7 mouse cellular contexts compared by ENCODE assay signal in genomic region chr13:41359330-41360215, GRCm38 (mm10).
DNase-seq lines count a peak whose midpoint lies in the region; ATAC-seq lines count a peak whose summit lies in the region.

No protein-coding gene starts in this region.

- WGBS in lung, embryonic 16.5 days: 6% methylated on average over 16 of the region's 16 CpGs
- WGBS in embryonic facial prominence, embryonic 13.5 days: 3% methylated on average over 16 of the region's 16 CpGs
- 4% methylated on average over 16 of the region's 16 CpGs for WGBS in limb, embryonic 12.5 days
- WGBS in neural tube, embryonic 14.5 days: under 1% methylated on average over 16 of the region's 16 CpGs

- no peak for ATAC-seq in lung, embryonic 16.5 days (ENCODE audit: low read depth)
- ATAC-seq in embryonic facial prominence, embryonic 13.5 days (ENCODE audit: insufficient number of reproducible peaks, insufficient read depth, low FRiP score, low TSS enrichment, low read depth): no peak
- ATAC-seq in limb, embryonic 12.5 days (ENCODE audit: insufficient number of reproducible peaks, insufficient read depth, low FRiP score, low TSS enrichment, low read depth): peak; percentile 16
- peak; percentile 16; the same call in 1 of the 2 replicates for ATAC-seq in neural tube, embryonic 14.5 days (ENCODE audit: low read depth)

- H3K9ac ChIP-seq in lung, embryonic 16.5 days (ENCODE audit: low read length): peak overlapping the region; percentile 65
- H3K9ac ChIP-seq in embryonic facial prominence, embryonic 13.5 days: peak overlapping the region; percentile 57
- H3K9ac ChIP-seq in limb, embryonic 12.5 days (replicated peaks): peak overlapping the region; percentile 58; the same call in 1 of the 2 replicates
- no peak overlapping the region; the same call in 1 of the 2 replicates for H3K9ac ChIP-seq in neural tube, embryonic 14.5 days (replicated peaks; ENCODE audit: low read depth, low read length)

- peak overlapping the region; percentile 98 for H3K27ac ChIP-seq in lung, embryonic 16.5 days (ENCODE audit: low read length)
- H3K27ac ChIP-seq in embryonic facial prominence, embryonic 13.5 days: peak overlapping the region; percentile 93
- H3K27ac ChIP-seq in limb, embryonic 12.5 days: peak overlapping the region; percentile 26
- peak overlapping the region; percentile 7 for H3K27ac ChIP-seq in neural tube, embryonic 14.5 days (ENCODE audit: low read depth, low read length)

- peaks cover 40% of the 10 kb centered on the region for H3K4me1 ChIP-seq in lung, embryonic 16.5 days (replicated peaks; ENCODE audit: control insufficient read depth, insufficient read depth, low read length)
- H3K4me1 ChIP-seq in embryonic facial prominence, embryonic 13.5 days: peaks cover 42% of the 10 kb centered on the region
- H3K4me1 ChIP-seq in limb, embryonic 12.5 days (replicated peaks): peaks cover 39% of the 10 kb centered on the region
- peaks cover 18% of the 10 kb centered on the region for H3K4me1 ChIP-seq in neural tube, embryonic 14.5 days (ENCODE audit: control insufficient read depth, insufficient read depth, low read length)

- no peak for DNase-seq in lung, postnatal 4 days
- DNase-seq in cerebellum, adult 9-10 months: no peak
- no peak for DNase-seq in cerebellum, postnatal 4 days (ENCODE audit: low spot score in 2 of 2)

- peak overlapping the region; percentile 66 for H3K4me2 ChIP-seq in lung, embryonic 16.5 days (ENCODE audit: low read depth, low read length)
- peak overlapping the region; percentile 82 for H3K4me2 ChIP-seq in embryonic facial prominence, embryonic 13.5 days
- H3K4me2 ChIP-seq in limb, embryonic 12.5 days: peak overlapping the region; percentile 73
- H3K4me2 ChIP-seq in neural tube, embryonic 14.5 days (ENCODE audit: low read depth, low read length): peak overlapping the region; percentile 62

- no peaks in the 10 kb centered on the region for H3K27me3 ChIP-seq in lung, embryonic 16.5 days (ENCODE audit: control insufficient read depth, insufficient read depth, low read depth, low read length)
- H3K27me3 ChIP-seq in embryonic facial prominence, embryonic 13.5 days: peaks cover 3% of the 10 kb centered on the region; the same call in 1 of the 2 replicates
- H3K27me3 ChIP-seq in limb, embryonic 12.5 days: peaks cover 4% of the 10 kb centered on the region
- no peaks in the 10 kb centered on the region for H3K27me3 ChIP-seq in neural tube, embryonic 14.5 days (ENCODE audit: control insufficient read depth, insufficient read depth, low read length)

- H3K36me3 ChIP-seq in lung, embryonic 16.5 days (ENCODE audit: control insufficient read depth, insufficient read depth, low read length): no peaks in the 10 kb centered on the region
- H3K36me3 ChIP-seq in embryonic facial prominence, embryonic 13.5 days: no peaks in the 10 kb centered on the region
- H3K36me3 ChIP-seq in limb, embryonic 12.5 days: no peaks in the 10 kb centered on the region
- no peaks in the 10 kb centered on the region for H3K36me3 ChIP-seq in neural tube, embryonic 14.5 days (ENCODE audit: control insufficient read depth, insufficient read depth, low read length)

- H3K4me3 ChIP-seq in lung, embryonic 16.5 days (ENCODE audit: low read length): peak overlapping the region; percentile 73
- peak overlapping the region; percentile 56 for H3K4me3 ChIP-seq in embryonic facial prominence, embryonic 13.5 days
- H3K4me3 ChIP-seq in limb, embryonic 12.5 days (replicated peaks): peak overlapping the region; percentile 58
- H3K4me3 ChIP-seq in neural tube, embryonic 14.5 days (ENCODE audit: low read depth, low read length): peak overlapping the region; percentile 53

- H3K9me3 ChIP-seq in lung, embryonic 16.5 days (ENCODE audit: control insufficient read depth, low read length): no peaks in the 10 kb centered on the region
- H3K9me3 ChIP-seq in embryonic facial prominence, embryonic 13.5 days: no peaks in the 10 kb centered on the region
- H3K9me3 ChIP-seq in limb, embryonic 12.5 days: no peaks in the 10 kb centered on the region
- H3K9me3 ChIP-seq in neural tube, embryonic 14.5 days (ENCODE audit: control insufficient read depth, low read length): no peaks in the 10 kb centered on the region

Comparison
In these comparisons a context has a peak if more than half of its experiments do, and no peak if none do; other contexts are left out.
1. ATAC-seq: peak in limb, embryonic 12.5 days (single experiment) and neural tube, embryonic 14.5 days (single experiment); none in lung, embryonic 16.5 days (single experiment) and embryonic facial prominence, embryonic 13.5 days (single experiment).
2. H3K27ac ChIP-seq: peak in every context shown above with its lines; median percentile 98 in lung, embryonic 16.5 days; 93 in embryonic facial prominence, embryonic 13.5 days; 26 in limb, embryonic 12.5 days; 7 in neural tube, embryonic 14.5 days.
3. Peak in every context shown above with its lines, with median percentiles within 50 percentile points of each other: H3K4me2 ChIP-seq and H3K4me3 ChIP-seq.